Mouse (Mus musculus): Measurements from ENCODE around the gene Gm44511. TPM values are rescaled to one million over a fixed set of nuclear protein-coding genes. Genes with fewer than 3 reads are reported as not detected.
"Not testable (repeated sequence)": the region's sequence is repeated elsewhere in the genome, so short reads cannot be mapped to it uniquely, and the experiment has no call there.

Gene Gm44511
- polyA plus RNA-seq, 1 experiment from 2014 or later = not detected

- ATAC-seq (ENCODE audit: insufficient number of reproducible peaks, low FRiP score, low TSS enrichment, low read depth); H3K9ac ChIP-seq; H3K27me3 ChIP-seq; H3K4me3 ChIP-seq (replicated peaks); H3K9me3 ChIP-seq (replicated peaks); H3K4me2 ChIP-seq (replicated peaks); H3K4me1 ChIP-seq; H3K36me3 ChIP-seq: not testable (repeated sequence)
- 0 out of 2 replicates have a peak overlapping the region, but pooled peaks have one; percentile 19 for H3K27ac ChIP-seq (replicated peaks)
- WGBS = 76% methylated on average over 12 of the region's 12 CpGs
These were observed 71.2 kb downstream of the Gm44511 start for GRCm38 (mm10) chr6:128754748-128755401.

GRCm38 (mm10) chr6:128754265-128754664 is 71.8 kb downstream of the Gm44511 start:
- peak overlapping the region; percentile 21; the same call in 1 of the 2 replicates for H3K4me2 ChIP-seq (replicated peaks)
- not testable (repeated sequence) for H3K4me1 ChIP-seq

GRCm38 (mm10) chr6:128753610-128754224 is 72.4 kb downstream of the Gm44511 start:
- Histone ChIP-seq H3K4me3 (replicated peaks) (peak overlapping the region; percentile 14; the same call in 1 of the 2 replicates), H3K4me2 (replicated peaks) (peak overlapping the region; percentile 21; the same call in 1 of the 2 replicates)
- H3K4me1 ChIP-seq; H3K27ac ChIP-seq (replicated peaks); H3K9ac ChIP-seq; H3K36me3 ChIP-seq; H3K27me3 ChIP-seq; H3K9me3 ChIP-seq (replicated peaks): not testable (repeated sequence)
- 33% methylated on average over 8 of the region's 8 CpGs for WGBS
- ATAC-seq (ENCODE audit: insufficient number of reproducible peaks, low FRiP score, low TSS enrichment, low read depth) = peak; percentile 89

More at GRCm38 (mm10) chr6:128754265-128754664, 71.8 kb downstream of the Gm44511 start:
- H3K36me3 ChIP-seq; H3K9me3 ChIP-seq (replicated peaks); H3K9ac ChIP-seq; H3K27me3 ChIP-seq: not testable (repeated sequence)
- Histone ChIP-seq H3K4me3 (replicated peaks) (peak overlapping the region; percentile 14), H3K27ac (replicated peaks) (peak overlapping the region; percentile 19; the same call in 1 of the 2 replicates)
- WGBS = 34% methylated on average over 10 of the region's 10 CpGs
- ATAC-seq (ENCODE audit: insufficient number of reproducible peaks, low FRiP score, low TSS enrichment, low read depth) = peak; percentile 73

- not testable (repeated sequence) for H3K27ac ChIP-seq (replicated peaks); H3K4me2 ChIP-seq (replicated peaks); H3K4me1 ChIP-seq; H3K9ac ChIP-seq; H3K9me3 ChIP-seq (replicated peaks); H3K4me3 ChIP-seq (replicated peaks); ATAC-seq (ENCODE audit: insufficient number of reproducible peaks, low FRiP score, low TSS enrichment, low read depth); H3K27me3 ChIP-seq; H3K36me3 ChIP-seq
- WGBS = 79% methylated on average over 6 of the region's 6 CpGs
These were observed 79.1 kb downstream of the Gm44511 start for GRCm38 (mm10) chr6:128747006-128747405.

- Histone ChIP-seq H3K9me3 (replicated peaks) (no peaks in the 10 kb centered on the region), H3K36me3 (no peaks in the 10 kb centered on the region), H3K27me3 (no peaks in the 10 kb centered on the region), H3K4me2 (replicated peaks) (no peak overlapping the region), H3K4me1 (no peaks in the 10 kb centered on the region), H3K4me3 (replicated peaks) (no peak overlapping the region), H3K27ac (replicated peaks) (no peak overlapping the region), H3K9ac (no peak overlapping the region)
- no peak for ATAC-seq (ENCODE audit: insufficient number of reproducible peaks, low FRiP score, low TSS enrichment, low read depth)
- 85% methylated on average over 7 of the region's 7 CpGs for WGBS
These were observed 88.7 kb downstream of the Gm44511 start for GRCm38 (mm10) chr6:128737445-128737844.

GRCm38 (mm10) chr6:128736100-128736499 is 90.0 kb downstream of the Gm44511 start:
- no peaks in the 10 kb centered on the region for H3K36me3 ChIP-seq
- H3K4me2 ChIP-seq (replicated peaks) = no peak overlapping the region
- ATAC-seq (ENCODE audit: insufficient number of reproducible peaks, low FRiP score, low TSS enrichment, low read depth) = no peak
- H3K9me3 ChIP-seq (replicated peaks) = no peaks in the 10 kb centered on the region
- H3K9ac ChIP-seq = no peak overlapping the region
- no peaks in the 10 kb centered on the region for H3K4me1 ChIP-seq
- H3K4me3 ChIP-seq (replicated peaks) = no peak overlapping the region
- no peaks in the 10 kb centered on the region for H3K27me3 ChIP-seq
- H3K27ac ChIP-seq (replicated peaks) = no peak overlapping the region

- Histone ChIP-seq H3K9me3 (replicated peaks) (no peaks in the 10 kb centered on the region), H3K4me3 (replicated peaks) (no peak overlapping the region), H3K9ac (no peak overlapping the region), H3K4me1 (no peaks in the 10 kb centered on the region), H3K36me3 (no peaks in the 10 kb centered on the region), H3K4me2 (replicated peaks) (no peak overlapping the region), H3K27ac (replicated peaks) (no peak overlapping the region), H3K27me3 (no peaks in the 10 kb centered on the region)
- ATAC-seq (ENCODE audit: insufficient number of reproducible peaks, low FRiP score, low TSS enrichment, low read depth) = no peak
These were observed 91.2 kb downstream of the Gm44511 start for GRCm38 (mm10) chr6:128734896-128735295.

GRCm38 (mm10) chr6:128733908-128734679 is 92.0 kb downstream of the Gm44511 start:
- 70% methylated on average over 5 of the region's 5 CpGs for WGBS
- H3K27ac ChIP-seq (replicated peaks) = no peak overlapping the region
- no peaks in the 10 kb centered on the region for H3K4me1 ChIP-seq
- H3K9ac ChIP-seq = no peak overlapping the region
- ATAC-seq (ENCODE audit: insufficient number of reproducible peaks, low FRiP score, low TSS enrichment, low read depth) = no peak
- H3K4me2 ChIP-seq (replicated peaks) = no peak overlapping the region
- H3K4me3 ChIP-seq (replicated peaks) = no peak overlapping the region
- H3K9me3 ChIP-seq (replicated peaks) = no peaks in the 10 kb centered on the region
- H3K27me3 ChIP-seq = no peaks in the 10 kb centered on the region
- H3K36me3 ChIP-seq = no peaks in the 10 kb centered on the region

- Histone ChIP-seq H3K9me3 (replicated peaks) (no peaks in the 10 kb centered on the region), H3K9ac (no peak overlapping the region), H3K4me3 (replicated peaks) (no peak overlapping the region), H3K4me1 (no peaks in the 10 kb centered on the region), H3K27ac (replicated peaks) (no peak overlapping the region), H3K4me2 (replicated peaks) (no peak overlapping the region), H3K27me3 (no peaks in the 10 kb centered on the region), H3K36me3 (no peaks in the 10 kb centered on the region)
- ATAC-seq (ENCODE audit: insufficient number of reproducible peaks, low FRiP score, low TSS enrichment, low read depth) = no peak
- WGBS = 72% methylated on average over 3 of the region's 3 CpGs
These were observed 94.1 kb downstream of the Gm44511 start for GRCm38 (mm10) chr6:128732032-128732431.

Data from embryonic facial prominence, embryonic 15.5 days (tissue).